Mouse (Mus musculus): ENCODE data around the gene Cmip. TPM values are rescaled to one million over a fixed set of nuclear protein-coding genes. Genes with fewer than 3 reads are reported as not detected.
"Not testable (repeated sequence)": the region's sequence is repeated elsewhere in the genome, so short reads cannot be mapped to it uniquely, and the experiment has no call there.

The Cmip gene
- total RNA-seq, 2 experiments from 2014 or later = 115 to 162 TPM

DNA sequence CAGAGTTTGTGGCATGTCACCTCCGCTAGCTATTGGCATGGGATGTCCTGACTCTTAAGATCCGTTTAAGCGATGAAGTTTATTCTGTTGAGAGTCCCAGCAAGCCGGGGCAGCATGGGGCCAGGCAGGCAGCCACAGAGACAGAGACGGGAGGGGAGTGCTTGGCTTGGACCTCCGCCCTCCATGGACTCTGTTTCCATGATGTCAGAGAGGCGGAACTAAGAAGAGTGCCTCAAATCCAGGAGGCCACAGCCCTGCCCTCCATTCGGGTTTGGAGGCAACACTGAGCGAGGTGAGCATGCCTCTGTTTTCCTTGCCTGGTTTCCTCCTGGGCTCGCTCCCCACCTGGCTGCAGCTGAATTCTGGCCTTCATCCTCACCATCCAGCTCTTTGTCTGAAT lies 153.5 kb downstream of the Cmip start:
- no peak for DNase-seq (ENCODE audit: low spot score in 2 of 2)

- no peak for DNase-seq (ENCODE audit: low spot score in 2 of 2)
Observed at GRCm38 (mm10) chr8:117410901-117411300, 154.0 kb downstream of the Cmip start.

DNA sequence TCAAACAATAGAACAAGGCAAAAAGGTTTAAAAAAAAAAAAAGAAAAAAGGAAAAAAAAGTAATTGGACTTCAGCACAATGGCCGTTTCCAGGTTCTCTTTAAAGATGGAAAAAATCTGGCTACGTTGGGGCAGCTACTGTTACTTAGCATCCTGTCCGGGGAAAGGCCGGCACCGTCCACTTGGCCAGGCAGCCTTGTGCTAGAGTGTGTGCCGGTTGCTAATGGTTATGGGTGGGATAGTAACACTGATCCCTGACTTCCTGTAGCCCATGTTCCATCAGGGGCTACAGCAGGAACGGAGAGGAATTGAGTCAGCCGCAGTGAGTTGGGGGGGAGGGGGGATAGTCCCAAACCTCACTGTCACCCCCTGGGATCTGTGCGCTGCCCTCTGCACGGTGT lies 155.4 kb downstream of the Cmip start:
- DNase-seq (ENCODE audit: low spot score in 2 of 2) = no peak

GRCm38 (mm10) chr8:117417830-117418229 lies 161.0 kb downstream of the Cmip start:
- no peak for DNase-seq (ENCODE audit: low spot score in 2 of 2)

DNA sequence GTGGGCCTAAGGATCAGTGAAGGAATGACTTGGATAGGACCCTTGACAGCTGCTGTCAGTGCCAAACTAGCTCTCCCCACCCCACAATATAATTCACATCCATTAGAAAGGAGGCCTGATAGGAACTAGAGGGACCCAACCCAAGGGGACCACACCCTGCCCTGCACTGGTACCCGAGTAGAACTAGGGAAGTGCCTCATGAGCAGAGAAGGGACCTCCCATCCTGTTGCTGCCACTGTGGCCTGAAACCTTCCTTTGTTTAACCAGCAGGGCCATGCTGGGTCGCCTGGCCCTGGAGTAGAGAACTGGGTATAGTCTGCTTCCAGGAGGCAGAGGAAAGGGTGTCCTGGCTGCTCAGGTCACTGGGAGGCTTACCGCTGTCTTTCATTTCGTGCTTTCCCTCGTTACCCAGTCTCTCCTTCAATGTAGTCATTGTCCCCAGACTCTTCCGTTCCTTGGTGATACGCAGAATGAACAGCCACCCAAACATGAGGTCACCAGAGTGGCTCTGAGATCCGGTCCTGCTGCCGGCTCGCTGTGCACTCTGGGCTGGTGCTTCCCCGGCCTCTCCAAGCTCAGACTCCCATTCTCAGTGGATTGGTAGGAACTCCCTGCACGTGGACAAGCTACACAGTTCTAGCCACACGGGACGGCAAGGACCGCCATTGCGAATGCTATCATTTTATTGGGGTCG lies 164.1 kb downstream of the Cmip start:
- no peak for DNase-seq (ENCODE audit: low spot score in 2 of 2)

DNA sequence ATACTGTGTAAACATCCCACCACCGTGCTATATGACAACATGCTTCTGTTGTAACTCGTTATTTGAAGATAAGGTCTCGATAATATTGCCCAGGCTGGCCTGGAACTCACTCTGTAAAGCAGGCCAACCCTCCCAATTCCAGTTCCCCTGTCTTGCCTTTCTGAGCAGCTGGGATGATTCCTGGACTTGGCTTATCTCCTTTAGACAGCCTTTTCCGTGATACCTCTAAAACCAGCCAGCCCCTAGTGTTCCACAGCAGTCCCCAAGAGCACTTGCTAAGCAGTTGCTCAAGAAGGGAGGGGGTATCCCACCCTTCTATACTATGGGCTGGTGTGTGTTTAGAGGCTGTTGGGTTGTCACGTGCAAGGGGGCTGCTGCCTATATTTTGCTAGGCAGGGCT lies 165.0 kb downstream of the Cmip start:
- DNase-seq (ENCODE audit: low spot score in 2 of 2) = no peak

GRCm38 (mm10) chr8:117422343-117422742 lies 165.5 kb downstream of the Cmip start:
- DNase-seq (ENCODE audit: low spot score in 2 of 2) = no peak

DNA sequence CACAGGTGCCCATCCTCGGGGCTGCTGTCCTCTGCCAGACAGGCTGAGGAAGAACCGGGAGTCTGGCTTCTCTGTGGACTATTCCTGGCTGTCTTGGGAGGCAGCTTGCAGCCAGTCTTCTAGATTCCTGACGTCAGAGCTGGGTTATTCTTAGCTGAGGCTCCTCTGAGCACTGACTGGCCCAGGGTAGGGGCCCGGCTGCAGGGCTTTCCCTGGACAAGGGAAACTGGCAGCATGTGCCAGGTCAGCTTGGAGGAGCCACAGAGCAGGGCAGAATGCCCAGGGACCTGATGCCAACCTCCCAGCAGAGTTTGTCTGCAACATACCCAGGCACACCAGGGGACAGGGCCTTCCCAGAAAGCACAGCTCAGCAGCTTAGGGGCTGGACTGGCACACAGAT lies 166.2 kb downstream of the Cmip start:
- no peak for DNase-seq (ENCODE audit: low spot score in 2 of 2)

GRCm38 (mm10) chr8:117427816-117428215 lies 171.0 kb downstream of the Cmip start:
- DNase-seq (ENCODE audit: low spot score in 2 of 2) = not testable (repeated sequence)

- no peak for DNase-seq (ENCODE audit: low spot score in 2 of 2)
Observed at GRCm38 (mm10) chr8:117428524-117429162, 171.8 kb downstream of the Cmip start.

GRCm38 (mm10) chr8:117430624-117431023 lies 173.8 kb downstream of the Cmip start:
- no peak for DNase-seq (ENCODE audit: low spot score in 2 of 2)

- DNase-seq (ENCODE audit: low spot score in 2 of 2) = no peak
Observed at GRCm38 (mm10) chr8:117431554-117431953, 174.7 kb downstream of the Cmip start.

DNA sequence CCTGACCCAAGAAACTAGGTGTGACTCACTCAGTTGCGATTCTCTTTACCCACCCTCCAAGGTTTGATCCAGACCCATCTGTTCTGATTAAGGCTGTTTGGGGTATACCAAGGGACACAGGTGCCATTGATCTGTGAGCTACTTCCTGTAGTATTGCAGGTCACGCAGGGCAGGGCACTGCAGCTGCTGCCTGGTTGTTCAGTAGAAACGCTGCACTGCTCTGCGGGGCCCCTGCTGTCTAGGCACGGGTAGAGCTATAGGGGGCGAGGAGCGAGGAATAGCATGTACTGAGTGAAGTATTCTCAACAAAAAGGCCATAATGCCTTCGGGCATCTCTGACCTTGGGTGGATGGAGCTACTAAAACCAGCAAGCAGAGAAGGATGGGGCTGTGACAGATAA lies 175.2 kb downstream of the Cmip start:
- no peak for DNase-seq (ENCODE audit: low spot score in 2 of 2)

DNA sequence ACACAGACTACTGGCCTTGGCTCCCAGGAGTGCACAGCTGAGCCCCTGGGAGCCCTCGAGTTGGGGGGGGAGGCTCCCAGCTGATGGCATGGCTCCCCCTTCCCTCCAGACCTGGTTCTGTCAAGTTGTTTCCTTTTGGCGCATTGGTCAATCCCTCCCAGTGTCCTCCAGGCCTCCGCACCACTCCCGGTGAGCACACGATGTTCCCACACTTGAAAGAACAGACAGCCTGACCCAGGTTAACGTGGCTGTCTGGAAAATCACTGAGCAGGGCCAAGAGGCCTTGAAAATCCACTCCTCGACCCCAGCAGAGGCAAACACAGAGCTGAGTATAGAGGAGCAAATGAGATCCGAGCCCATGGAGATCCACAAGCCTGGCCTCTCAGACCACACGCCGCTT lies 177.1 kb downstream of the Cmip start:
- DNase-seq (ENCODE audit: low spot score in 2 of 2) = no peak

GRCm38 (mm10) chr8:117436786-117437185 lies 179.9 kb downstream of the Cmip start:
- DNase-seq (ENCODE audit: low spot score in 2 of 2) = no peak

DNA sequence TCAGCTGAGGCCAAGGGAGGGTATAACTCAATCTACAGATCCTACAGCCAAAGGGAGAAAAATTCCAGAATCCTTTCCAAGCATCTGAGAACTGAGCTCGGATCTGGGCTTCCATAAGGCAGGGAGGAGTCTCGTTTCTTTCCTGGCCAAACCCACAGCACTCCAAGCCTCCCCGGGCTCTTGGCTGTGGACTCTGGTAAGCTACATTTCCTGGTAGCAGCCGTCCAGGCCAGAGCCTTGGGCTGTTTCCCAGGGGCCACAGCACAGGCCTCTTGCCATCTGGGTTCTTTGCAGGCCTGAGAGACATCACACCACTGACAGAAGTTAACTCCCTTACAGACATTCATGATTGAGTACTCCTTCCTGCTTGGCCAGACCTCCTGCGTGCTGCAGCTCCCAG lies 180.8 kb downstream of the Cmip start:
- DNase-seq (ENCODE audit: low spot score in 2 of 2) = no peak

GRCm38 (mm10) chr8:117440317-117440716 lies 183.5 kb downstream of the Cmip start:
- DNase-seq (ENCODE audit: low spot score in 2 of 2) = no peak

DNA sequence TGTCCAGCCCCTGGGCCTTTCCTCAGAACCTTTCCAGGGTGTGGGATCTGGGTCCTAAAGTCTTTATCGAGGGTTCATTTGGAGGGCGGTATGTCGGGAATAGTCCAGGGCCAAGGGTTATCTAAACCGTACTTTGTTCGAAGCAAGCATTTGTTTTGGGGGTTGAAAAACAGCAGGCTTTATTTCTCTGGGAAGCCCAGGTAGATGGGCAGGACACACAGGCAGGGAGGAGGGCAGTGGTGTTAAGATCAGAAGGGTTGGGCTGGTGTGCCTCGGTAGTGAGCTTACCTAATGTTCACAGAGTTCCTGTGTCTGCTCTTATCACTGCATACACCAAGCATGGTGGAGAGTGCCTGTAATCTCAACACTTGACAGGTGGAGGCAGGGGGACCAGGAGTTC lies 183.9 kb downstream of the Cmip start:
- DNase-seq (ENCODE audit: low spot score in 2 of 2) = no peak

- no peak for DNase-seq (ENCODE audit: low spot score in 2 of 2)
Observed at GRCm38 (mm10) chr8:117445507-117445906, 188.6 kb downstream of the Cmip start.

- no peak for DNase-seq (ENCODE audit: low spot score in 2 of 2)
Observed at GRCm38 (mm10) chr8:117446344-117446997, 189.6 kb downstream of the Cmip start.

DNA sequence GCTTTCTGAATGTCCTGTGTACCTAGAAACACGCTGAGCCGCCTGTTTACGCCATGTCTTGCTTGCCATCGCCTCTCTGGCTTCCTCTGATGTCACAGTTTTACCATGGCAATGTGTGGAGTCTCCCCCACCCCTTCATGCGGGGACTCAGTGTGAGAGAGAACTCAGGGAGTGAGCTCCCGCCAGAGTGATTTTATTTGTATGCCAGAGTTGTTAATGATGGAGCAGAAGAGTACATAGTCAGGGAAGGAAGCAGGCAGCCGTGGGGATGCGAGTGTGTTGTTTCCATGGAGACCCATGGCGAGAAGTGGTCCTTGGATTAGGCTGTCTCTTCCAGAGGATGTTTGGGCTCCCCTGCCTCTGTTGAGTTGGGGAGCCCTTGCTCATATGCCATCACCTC lies 194.2 kb downstream of the Cmip start:
- DNase-seq (ENCODE audit: low spot score in 2 of 2) = no peak

- DNase-seq (ENCODE audit: low spot score in 2 of 2) = no peak
Observed at GRCm38 (mm10) chr8:117453974-117454373, 197.1 kb downstream of the Cmip start.
